Mouse (Mus musculus) T-helper 2 cell (primary cell): ENCODE measurements around the gene Tdo2.

Experiments
- in situ Hi-C: fragments of 300-600 bp; cut with MboI, MseI; formaldehyde crosslinking; loops from one replicate; pipeline ENCODE4 v1.15.1; 2025; ENCODE audit warnings: high pct_unique_total_duplicates

Tdo2 gene

DNA sequence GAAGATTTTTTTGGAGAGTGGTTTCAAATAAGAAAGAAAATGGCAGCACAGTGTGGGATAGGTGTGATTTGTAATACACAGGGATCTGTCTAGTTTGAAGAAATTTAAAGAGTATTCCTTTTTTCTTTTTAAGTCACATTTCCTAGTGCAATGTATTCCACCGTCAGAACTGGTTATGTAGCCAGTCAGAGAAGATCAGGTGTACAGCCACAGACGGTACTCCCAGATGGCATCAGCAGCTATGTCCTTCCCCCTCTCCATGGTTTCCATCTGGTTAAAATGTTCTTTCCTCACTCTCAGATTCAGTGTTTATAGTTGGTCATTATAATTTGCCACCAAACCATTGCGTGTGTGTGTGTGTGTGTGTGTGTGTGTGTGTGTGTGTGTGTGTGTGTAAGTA lies 32.9 kb downstream of the Tdo2 start:
- in situ Hi-C loops: loop anchor here (10.0 kb wide), 1 partner anchor 1832 kb away; no protein-coding TSS in a partner anchor

DNA sequence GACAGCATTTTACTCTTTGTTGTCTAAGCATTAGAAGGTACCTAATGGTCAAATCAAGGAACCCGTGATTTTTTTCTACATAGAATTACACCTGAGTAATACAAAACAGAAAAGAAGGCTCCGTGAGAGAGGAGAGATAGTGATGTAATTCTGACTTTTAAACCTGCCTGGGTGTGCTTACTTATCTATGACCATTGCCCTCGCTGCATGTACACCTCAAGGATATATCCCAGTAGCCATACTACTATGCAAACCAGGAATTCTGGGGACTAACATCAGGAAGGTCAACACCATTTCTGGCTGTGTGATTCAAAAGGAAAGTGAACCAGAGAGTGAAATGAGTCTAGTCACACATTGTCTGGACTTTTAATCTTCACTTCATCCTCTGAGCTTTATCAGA lies 33.7 kb downstream of the Tdo2 start:
- in situ Hi-C loops: loop anchor here (10.0 kb wide), 1 partner anchor 1832 kb away; no protein-coding TSS in a partner anchor

DNA sequence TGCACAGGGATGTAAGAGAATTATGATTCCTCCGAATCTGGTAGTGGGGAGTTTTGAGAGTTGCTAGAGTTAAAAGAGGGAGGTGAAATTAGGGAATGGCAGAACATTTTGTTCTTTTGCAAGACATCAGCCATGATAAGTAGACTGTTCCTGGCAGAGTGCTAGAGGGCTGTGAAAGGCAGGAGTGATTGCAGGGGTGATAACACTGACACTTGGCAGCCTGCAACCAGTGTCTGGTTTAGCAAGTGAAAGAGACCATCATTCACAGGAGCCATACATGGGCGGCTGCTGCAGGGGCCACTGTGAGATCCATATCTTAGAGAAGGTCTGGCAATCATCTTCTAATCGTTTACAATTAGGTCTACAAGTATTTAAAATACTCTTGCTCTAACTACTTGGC lies 37.1 kb downstream of the Tdo2 start:
- in situ Hi-C loops: loop anchor here (10.0 kb wide), 1 partner anchor 916 kb away; no protein-coding TSS in a partner anchor

DNA sequence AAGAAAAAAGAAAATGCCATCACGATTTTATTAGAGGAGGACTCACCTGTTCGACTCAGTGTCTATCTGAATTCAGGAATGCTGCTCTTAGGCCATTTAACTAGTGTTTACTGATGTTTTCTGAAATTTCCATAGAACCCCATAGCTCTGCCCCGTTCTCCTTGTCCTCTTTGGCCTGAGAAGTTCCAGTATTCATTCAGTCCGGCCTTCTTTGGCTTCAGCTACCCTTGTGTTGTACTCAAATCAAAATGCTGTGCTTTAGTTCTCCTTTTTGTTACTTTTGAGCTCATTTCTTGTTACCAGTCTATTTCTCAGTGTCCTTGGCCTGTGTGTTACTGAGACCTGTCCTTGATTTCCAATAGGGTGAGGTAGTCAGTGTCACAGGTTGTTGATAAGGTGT lies 42.7 kb downstream of the Tdo2 start:
- in situ Hi-C loops: loop anchor here (10.0 kb wide), 1 partner anchor 921 kb away; no protein-coding TSS in a partner anchor

DNA sequence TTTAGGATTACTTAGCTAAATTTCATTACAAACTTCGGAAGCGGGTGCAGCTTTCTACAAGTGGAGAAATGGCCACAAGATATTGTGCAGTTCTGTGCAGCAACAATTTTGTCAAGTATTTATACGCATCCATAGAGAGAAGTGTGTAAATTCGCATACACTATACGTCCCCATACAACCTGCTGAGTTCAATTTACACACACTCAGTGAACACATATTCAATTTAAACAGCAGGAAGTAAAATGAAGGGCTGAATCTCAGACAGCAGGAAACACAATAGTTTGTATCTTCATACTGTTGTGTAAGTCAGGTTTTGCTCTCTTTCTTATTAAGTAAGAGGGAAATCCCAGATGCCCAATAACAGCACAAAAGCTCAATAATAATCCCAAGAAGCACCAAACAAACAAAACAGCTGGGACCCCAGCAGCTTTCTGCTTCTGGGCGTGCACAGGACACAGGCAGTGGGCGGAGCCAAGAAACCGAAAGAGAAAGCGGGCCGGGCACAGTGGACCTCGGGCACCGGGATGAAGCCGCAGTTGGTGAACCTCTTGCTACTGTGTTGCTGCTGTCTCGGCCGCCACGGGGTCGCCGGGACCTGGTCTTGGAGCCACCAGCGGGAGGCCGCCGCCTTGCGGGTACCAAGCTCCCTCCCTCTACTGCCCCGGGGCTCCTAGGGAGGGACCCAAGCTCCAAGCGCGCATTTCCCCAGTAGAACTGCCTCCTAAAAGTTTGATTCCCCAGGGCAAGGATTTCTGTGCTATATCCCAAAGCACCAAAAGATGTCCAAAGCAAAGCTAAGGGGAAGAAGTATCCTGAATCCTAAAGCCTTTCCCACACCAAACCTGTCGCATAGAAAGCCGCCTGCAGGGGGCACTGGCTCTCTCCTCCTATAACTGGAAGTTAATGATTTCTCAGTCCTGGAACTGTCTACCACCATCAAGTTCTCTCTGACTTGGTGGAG lies 43.6 kb downstream of the Tdo2 start, which contains the start of gene Ctso:
Gene Ctso (plus strand): TSS at position 461 of the 961 bp plus-strand sequence.
- in situ Hi-C loops: loop anchor here (10.0 kb wide), 1 partner anchor 922 kb away; no protein-coding TSS in a partner anchor

DNA sequence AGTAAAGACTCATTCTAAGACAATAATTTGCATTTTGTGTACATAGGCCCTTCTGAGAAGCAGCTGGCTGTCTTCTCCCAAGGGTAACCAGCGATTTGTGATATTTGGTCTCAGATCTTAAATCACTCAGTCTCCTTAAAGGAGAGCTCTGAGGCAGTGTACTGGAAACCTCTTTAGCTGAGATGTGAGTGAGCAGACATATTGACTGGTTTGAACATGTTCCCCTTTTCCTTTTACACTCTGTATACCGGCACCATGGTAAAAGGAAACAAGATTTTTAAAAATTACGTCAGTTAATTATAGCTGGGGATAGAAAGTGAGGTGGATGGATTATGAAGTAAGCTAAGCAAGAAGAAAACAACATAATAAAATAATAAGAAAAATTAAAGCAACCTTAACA lies 44.3 kb downstream of the Tdo2 start:
- in situ Hi-C loops: loop anchor here (10.0 kb wide), 1 partner anchor 923 kb away; no protein-coding TSS in a partner anchor

DNA sequence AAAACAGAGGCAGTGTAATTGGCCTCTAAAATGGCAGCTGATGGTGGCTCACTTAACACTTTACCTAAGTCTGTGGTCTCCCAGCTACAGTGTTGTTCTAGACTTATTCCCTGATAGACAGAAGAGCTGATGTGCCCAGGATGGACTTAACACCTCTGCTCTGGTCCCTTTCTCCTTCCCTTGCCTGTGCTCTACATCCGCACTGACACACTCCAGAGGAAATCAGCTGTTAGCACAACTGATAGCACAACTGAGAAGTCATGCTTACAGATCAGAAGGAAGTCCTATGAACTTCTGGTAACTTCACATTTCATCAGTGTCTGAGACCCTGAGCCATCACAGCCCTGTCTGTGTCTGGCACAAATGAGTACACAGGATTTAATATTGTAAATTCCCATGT lies 46.9 kb downstream of the Tdo2 start:
- in situ Hi-C loops: no loop called here

DNA sequence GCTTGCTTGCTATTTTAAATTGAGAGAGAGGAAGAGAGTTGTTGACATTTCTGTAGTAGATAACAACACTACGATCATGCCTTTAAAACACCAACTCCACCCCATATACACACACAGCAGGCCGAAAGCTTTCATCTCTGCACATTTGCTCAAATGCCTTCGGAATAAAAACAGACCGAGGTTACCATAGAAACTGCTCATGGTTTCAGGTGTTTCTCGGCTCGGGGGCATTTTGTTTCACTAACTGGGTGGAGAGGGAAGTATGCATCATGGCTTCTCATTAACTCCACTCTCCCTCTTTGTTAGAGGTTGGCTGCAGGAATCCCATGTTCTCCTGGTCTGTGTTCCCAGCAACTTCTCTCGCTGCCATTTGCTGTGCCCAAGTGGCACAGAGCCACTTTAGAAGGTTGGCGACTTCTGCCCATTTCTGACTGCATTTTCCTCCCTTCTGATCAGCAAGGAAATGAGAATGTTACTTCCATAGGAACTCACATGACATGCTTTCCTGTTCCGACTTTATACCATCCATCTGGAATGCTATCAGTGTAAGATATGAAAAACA lies 49.2 kb downstream of the Tdo2 start:
- in situ Hi-C loops: no loop called here

DNA sequence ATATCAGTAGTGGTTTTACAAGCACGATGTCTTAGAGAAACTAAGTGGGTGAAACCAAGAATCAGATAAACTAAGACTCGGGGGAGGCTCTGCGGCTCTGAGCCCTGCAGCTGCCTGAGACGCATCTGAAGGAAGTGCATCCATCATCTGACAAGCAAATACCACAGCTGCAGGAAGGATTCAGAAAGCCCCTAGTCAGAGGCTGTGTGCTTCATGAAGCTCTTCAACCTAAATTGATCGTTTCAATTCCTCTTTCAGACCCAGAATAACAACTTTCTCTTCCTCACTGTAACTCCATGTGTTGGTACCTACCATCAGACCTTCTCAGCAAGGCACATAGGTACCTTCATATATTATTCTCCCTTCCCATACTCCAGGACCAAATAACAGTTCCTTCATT lies 50.1 kb downstream of the Tdo2 start:
- in situ Hi-C loops: no loop called here

DNA sequence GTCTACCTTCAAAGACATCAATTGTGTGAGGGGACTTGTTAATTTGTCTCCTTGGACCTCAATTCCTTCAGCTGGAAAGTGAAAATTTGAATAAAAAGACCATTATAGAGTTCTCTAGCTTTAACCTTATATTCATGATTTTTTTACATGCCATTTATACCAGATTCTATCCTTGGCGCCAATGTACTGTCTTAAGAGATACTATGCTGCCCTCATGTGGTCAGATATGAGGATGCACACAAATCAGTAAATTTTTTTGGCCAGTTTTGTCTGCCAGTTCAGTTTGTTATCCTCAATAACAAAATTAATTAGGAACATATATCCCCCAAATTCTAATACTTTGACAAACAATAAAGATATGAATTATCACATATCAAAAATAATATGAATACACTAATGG lies 51.1 kb downstream of the Tdo2 start:
- in situ Hi-C loops: no loop called here

DNA sequence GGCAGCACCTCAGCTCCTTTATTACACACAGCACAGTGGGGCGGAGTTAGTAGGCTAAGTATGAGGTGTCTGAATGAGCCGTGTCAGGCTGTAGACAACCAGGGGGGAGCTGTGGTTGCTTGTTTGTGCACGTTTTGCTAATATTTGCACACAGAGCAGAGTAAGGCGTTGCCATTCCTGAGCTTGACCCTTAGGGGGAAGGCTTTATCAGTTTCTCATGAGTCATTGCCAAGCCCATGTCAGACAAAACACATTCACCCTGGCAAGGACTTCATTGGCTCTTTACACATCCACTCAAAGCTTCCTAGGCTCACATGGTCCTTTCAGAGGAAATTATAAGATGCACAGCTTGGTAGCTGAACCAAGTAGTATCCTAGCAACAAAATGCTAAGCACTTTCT lies 53.1 kb downstream of the Tdo2 start:
- in situ Hi-C loops: no loop called here

DNA sequence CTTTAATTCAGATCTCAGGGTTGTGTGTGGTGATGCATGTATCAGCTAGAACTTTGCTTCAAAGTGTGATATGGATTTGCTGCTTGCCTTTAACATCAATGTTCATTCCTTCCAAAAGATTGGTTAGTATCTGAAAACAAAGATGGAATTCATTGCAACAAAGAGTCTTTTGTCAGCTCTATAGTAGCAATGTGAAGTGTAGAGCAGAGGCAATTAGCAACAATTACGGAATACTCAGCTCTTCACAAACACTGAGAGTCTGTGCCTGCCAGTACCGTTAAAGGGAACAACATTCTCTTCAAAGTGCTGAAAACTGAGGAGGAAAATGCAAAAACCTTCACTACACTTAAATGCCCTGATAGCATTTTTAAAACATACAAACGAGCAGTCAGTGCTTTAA lies 56.3 kb downstream of the Tdo2 start:
- in situ Hi-C loops: no loop called here

DNA sequence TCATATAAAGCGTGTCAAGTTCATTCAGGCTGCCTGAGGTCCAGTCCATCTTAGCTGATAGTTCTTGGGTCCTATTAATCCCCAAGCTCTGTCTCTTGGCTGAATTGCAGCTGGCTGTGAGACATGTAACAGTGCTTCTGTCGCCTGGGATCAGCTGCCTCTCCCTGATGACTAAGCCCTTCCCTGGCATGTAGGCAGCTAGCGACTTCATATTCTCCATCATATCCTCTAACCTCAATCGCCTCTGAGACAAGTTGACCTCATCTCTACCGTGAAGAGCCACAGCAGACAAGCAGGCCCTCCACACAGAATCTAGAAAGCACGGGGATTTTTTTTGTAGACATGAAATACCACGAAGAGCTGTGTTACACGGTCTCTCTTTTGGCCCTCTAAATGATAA lies 57.8 kb downstream of the Tdo2 start:
- in situ Hi-C loops: no loop called here

DNA sequence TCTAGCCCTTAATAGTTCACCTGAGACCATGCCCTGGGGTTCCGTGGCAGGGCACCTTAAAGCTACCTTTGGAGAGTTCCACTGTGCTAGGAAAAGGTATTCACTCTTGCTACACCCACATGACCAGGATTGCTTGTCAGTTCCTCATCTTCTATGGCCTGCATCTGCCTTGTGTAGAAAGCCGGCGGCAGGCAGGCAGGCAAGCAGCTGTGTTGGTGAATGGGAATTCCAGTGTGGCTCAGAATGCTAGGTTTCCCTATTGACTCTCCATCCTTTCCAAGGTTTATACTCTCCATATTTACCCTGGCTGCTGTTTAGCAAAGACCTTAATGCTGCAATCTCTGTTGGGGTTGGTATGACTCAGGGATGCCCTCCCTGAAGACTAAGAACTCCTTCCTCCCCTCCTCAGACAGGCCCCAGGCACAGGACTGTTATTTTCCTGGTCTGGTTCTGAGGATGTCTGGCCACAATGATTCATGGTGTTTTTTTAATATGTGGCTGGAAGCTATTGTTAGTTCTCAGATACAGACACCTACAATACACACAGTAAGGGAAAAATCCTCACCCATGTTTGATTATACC lies 58.6 kb downstream of the Tdo2 start:
- in situ Hi-C loops: no loop called here

DNA sequence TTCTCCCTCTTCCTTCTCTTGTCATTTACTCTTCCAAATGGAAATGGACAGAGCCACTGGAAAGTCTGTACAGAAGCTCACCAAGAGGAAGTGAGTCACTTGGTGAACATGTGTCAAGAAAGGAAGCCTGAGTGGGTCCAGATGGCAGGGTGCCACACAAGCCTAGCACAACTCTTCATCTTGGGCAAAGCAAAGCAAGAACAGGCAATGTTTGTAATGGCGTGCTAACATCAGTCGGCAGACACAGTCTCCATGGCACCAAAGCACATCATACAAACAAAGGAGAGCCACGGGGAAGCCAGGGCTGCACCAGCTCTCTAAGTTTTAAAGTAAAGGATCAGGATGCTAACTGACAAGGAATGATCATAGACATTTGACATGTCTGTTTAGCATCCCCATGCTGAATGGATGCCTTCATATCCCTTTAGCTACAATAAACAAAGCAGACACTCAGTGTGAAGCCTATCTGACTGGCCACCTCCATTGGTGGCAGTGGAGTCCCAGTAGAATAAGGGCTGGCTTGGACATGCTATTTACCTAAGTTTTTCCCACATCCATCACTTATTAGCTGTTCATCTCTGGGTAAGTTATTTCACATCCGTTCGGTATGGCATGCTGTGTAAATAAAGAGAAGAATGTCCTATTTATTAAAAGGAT lies 59.8 kb downstream of the Tdo2 start:
- in situ Hi-C loops: no loop called here

DNA sequence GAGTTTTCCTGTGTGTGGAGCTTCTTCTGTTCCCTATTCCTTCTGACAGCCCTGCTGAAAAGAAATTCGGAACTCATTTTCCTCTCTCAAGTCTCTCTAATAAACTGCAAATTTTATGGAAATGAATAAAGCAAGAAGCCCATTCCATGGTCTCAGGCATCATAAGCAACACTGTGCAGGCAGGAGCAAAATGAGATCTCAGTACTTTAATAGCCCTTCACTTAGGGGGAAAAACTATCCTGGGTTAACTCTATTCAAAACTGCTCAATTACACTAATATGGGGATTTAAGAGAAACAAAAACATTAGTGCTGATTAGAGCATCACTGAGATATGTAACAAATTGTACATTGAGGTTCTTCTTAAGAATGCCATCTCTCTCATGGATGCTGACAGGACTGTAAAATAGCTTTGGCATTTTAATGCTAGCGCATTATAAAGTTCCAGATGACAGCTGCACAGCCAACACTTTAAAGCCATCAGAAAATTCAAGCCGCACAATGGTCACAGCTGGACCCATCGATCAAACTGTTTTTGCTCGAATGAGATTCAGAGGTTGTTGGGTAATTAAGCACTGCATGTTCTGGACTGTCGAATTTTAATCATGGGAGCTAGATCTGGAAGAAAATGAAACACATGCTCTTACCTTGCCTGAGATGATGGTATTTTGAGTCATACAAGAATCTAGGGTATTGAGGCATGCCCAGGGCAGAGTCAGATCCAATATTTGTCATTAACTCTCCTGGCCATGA lies 65.5 kb downstream of the Tdo2 start:
- in situ Hi-C loops: no loop called here
